Mouse (Mus musculus): ENCODE results near the gene Iqcf3. TPM values are rescaled to one million over a fixed set of nuclear protein-coding genes. Genes with fewer than 3 reads are reported as not detected.
"Not testable (repeated sequence)": the region's sequence is repeated elsewhere in the genome, so short reads cannot be mapped to it uniquely, and the experiment has no call there.

Gene Iqcf3
- polyA plus RNA-seq (2012; rRNA removed) = not detected in 2 replicates

DNA sequence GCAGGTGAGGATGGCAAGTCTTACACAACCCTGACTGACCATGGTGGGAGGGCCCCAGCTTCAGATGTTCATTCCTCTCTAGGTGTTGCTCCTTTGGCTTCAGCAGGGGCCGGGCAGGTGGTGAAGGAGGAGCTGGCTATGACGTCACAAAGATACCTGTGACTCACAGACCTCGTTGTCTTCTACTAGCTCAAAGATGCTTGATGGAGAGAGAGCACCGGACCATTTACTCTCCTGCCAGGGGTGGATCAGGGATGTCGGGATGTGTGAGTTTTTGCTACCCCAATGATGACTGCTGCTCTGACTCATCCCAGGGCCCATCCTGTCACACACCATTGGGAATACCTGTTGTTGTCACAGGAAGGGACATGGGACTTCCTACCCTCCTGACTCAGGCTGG, at the start of gene Iqcf3:
Gene Iqcf3, minus strand, starts transcription at position 101 of the 400 bp plus-strand sequence.
- no peak for DNase-seq (ENCODE audit: low read depth in 1 of 2, low spot score in 2 of 2)
- Histone ChIP-seq H3K4me1 (ENCODE audit: control insufficient read depth, insufficient read depth, insufficient read length) (no peaks in the 10 kb centered on the region), H3K27ac (ENCODE audit: insufficient read depth, low read length) (no peak within 1 kb of the TSS), H3K4me3 (ENCODE audit: extremely low read depth, insufficient read depth, insufficient read length) (no peak within 1 kb of the TSS), H3K27me3 (ENCODE audit: control insufficient read depth, insufficient read depth, low read length) (no peaks in the 10 kb centered on the region), H3K36me3 (ENCODE audit: control insufficient read depth, insufficient read depth, low read length) (no peaks in the 10 kb centered on the region)
- WGBS = 92% methylated on average over 5 of the region's 5 CpGs
- TF ChIP-seq POLR2A (IDR thresholded peaks at IDR 0.05; ENCODE audit: low read depth, low read length) = no peak
- TF ChIP-seq CTCF (IDR thresholded peaks at IDR 0.05; ENCODE audit: extremely low read depth, insufficient read depth, insufficient read length, insufficient replicate concordance) = no peak

DNA sequence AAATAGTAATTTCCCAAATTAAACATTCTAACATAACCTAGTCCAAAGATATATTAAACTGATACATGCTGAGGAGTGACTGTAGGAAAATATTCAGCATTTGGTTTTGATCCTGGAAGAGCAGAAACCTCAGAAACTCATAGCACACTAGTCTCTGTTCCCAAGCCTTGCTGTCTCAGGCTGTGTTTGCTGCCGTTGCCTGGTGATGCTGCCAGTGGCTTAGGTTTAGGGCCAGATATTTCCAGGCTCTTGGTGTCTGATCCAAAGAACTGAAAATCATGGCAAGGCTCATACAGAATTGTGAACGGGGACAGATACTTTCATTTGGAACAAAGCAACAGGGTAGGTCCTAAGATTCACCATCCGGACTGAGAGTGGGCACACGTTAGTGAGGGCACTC, 49.3 kb upstream of the Iqcf3 start:
- Histone ChIP-seq H3K36me3 (ENCODE audit: control insufficient read depth, insufficient read depth, low read length) (no peaks in the 10 kb centered on the region), H3K27ac (ENCODE audit: insufficient read depth, low read length) (no peak overlapping the region), H3K27me3 (ENCODE audit: control insufficient read depth, insufficient read depth, low read length) (no peaks in the 10 kb centered on the region), H3K4me3 (ENCODE audit: extremely low read depth, insufficient read depth, insufficient read length) (no peak overlapping the region), H3K4me1 (ENCODE audit: control insufficient read depth, insufficient read depth, insufficient read length) (no peaks in the 10 kb centered on the region)
- no peak for TF ChIP-seq POLR2A (IDR thresholded peaks at IDR 0.05; ENCODE audit: low read depth, low read length)
- no peak for TF ChIP-seq CTCF (IDR thresholded peaks at IDR 0.05; ENCODE audit: extremely low read depth, insufficient read depth, insufficient read length, insufficient replicate concordance)
- WGBS = 86% methylated on average over 4 of the region's 4 CpGs
- no peak for DNase-seq (ENCODE audit: low read depth in 1 of 2, low spot score in 2 of 2)

DNA sequence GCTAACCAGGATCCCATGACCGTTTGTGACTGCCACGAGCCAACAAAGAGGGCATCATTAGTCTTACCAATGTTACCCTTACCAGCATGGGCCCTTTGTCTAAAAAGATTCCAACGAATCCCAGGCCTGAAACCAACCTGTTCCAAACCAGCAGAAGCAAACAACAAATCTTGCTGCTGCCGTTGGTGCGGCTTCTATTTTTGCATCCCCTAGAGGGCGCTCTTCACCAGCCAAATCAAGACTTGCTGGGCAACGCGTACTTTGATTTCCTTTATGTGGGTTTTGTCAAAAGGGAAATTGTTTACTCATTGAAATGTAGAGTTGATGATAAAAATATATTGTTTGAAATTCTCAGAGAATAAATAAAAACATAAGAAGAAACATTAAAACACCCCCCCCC, 39.1 kb upstream of the Iqcf3 start:
- H3K4me3 ChIP-seq (ENCODE audit: extremely low read depth, insufficient read depth, insufficient read length) = no peak overlapping the region
- no peak overlapping the region for H3K27ac ChIP-seq (ENCODE audit: insufficient read depth, low read length)
- H3K27me3 ChIP-seq (ENCODE audit: control insufficient read depth, insufficient read depth, low read length) = no peaks in the 10 kb centered on the region
- TF ChIP-seq POLR2A (IDR thresholded peaks at IDR 0.05; ENCODE audit: low read depth, low read length) (no peak), CTCF (IDR thresholded peaks at IDR 0.05; ENCODE audit: extremely low read depth, insufficient read depth, insufficient read length, insufficient replicate concordance) (peak; percentile 49; the same call in 1 of the 2 replicates)
- peak in 1 of 2 experiments; percentile 16 for DNase-seq (ENCODE audit: low read depth in 1 of 2, low spot score in 2 of 2)
- no peaks in the 10 kb centered on the region for H3K4me1 ChIP-seq (ENCODE audit: control insufficient read depth, insufficient read depth, insufficient read length)
- no peaks in the 10 kb centered on the region for H3K36me3 ChIP-seq (ENCODE audit: control insufficient read depth, insufficient read depth, low read length)
- 27% methylated on average over 8 of the region's 8 CpGs for WGBS

DNA sequence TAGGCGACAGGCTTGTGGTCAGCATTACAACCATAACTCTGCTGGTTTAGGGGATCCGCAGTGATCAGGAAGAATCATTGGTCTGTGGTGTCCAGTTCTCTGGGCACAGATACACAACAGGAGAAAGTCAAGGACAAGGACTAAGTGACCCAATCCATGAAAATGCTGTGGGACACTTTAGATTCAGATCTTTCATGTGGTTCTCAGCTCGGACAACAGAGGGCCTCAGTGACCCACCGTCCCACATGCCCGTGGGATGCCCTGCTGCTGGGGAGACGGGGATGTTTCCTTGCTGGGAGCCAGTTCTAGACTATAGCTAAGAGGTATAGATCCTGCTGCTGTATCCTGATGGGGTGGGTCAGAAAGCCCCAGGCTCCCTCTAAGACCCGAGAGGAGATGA, 37.0 kb upstream of the Iqcf3 start:
- WGBS = 46% methylated on average over 7 of the region's 7 CpGs

DNA sequence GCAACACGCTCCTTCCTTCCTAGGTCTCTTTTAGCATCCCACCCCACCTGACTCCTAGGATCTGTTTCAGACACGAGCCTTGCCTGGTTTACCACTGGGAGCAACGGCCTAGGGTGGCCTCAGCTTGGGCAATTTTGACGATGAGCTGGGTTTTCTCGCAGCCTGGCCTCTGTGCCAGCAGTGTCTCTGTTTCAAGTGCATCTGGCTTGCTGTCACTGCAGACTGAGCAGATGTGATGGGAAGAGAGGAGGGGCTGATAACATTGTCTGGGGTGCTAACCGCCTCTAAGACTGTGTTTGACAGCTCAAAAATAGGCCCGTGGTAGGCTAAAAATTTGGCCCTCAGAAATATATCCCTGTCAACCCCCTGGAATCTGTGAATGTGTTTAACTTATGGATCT, 34.4 kb upstream of the Iqcf3 start:
- Histone ChIP-seq H3K27me3 (ENCODE audit: control insufficient read depth, insufficient read depth, low read length) (no peaks in the 10 kb centered on the region), H3K4me1 (ENCODE audit: control insufficient read depth, insufficient read depth, insufficient read length) (no peaks in the 10 kb centered on the region), H3K36me3 (ENCODE audit: control insufficient read depth, insufficient read depth, low read length) (no peaks in the 10 kb centered on the region), H3K27ac (ENCODE audit: insufficient read depth, low read length) (no peak overlapping the region), H3K4me3 (ENCODE audit: extremely low read depth, insufficient read depth, insufficient read length) (no peak overlapping the region)
- TF ChIP-seq CTCF (IDR thresholded peaks at IDR 0.05; ENCODE audit: extremely low read depth, insufficient read depth, insufficient read length, insufficient replicate concordance) = no peak
- TF ChIP-seq POLR2A (IDR thresholded peaks at IDR 0.05; ENCODE audit: low read depth, low read length) = no peak
- 78% methylated on average over 7 of the region's 7 CpGs for WGBS
- no peak for DNase-seq (ENCODE audit: low read depth in 1 of 2, low spot score in 2 of 2)

More for the DNA sequence above, 37.0 kb upstream of the Iqcf3 start:
- Histone ChIP-seq H3K27me3 (ENCODE audit: control insufficient read depth, insufficient read depth, low read length) (no peaks in the 10 kb centered on the region), H3K4me1 (ENCODE audit: control insufficient read depth, insufficient read depth, insufficient read length) (no peaks in the 10 kb centered on the region), H3K27ac (ENCODE audit: insufficient read depth, low read length) (no peak overlapping the region), H3K4me3 (ENCODE audit: extremely low read depth, insufficient read depth, insufficient read length) (no peak overlapping the region), H3K36me3 (ENCODE audit: control insufficient read depth, insufficient read depth, low read length) (no peaks in the 10 kb centered on the region)
- DNase-seq (ENCODE audit: low read depth in 1 of 2, low spot score in 2 of 2) = no peak
- no peak for TF ChIP-seq POLR2A (IDR thresholded peaks at IDR 0.05; ENCODE audit: low read depth, low read length)
- TF ChIP-seq CTCF (IDR thresholded peaks at IDR 0.05; ENCODE audit: extremely low read depth, insufficient read depth, insufficient read length, insufficient replicate concordance) = no peak

DNA sequence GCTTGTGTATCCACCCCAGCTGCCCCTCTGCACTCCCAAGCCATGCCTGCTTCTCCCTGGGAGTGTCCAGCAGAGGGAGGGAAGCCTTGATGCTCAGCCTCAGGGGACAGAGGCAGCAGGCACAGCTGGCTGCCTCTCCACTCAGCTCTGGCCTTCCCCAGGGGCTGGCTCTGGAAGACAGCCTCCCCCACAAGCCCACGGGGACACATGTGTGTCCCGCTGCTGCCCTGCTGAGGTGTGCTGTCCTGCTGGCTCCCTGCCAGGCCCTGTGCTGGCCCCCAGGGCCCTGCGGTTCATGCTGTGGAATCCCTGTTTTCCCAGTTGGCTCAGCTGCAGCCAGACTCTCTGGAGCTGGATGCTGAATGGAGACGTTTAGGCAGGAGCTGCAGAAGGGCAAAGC, 34.0 kb upstream of the Iqcf3 start:
- not testable (repeated sequence) for H3K36me3 ChIP-seq (ENCODE audit: control insufficient read depth, insufficient read depth, low read length); H3K4me1 ChIP-seq (ENCODE audit: control insufficient read depth, insufficient read depth, insufficient read length); DNase-seq (ENCODE audit: low read depth in 1 of 2, low spot score in 2 of 2); H3K4me3 ChIP-seq (ENCODE audit: extremely low read depth, insufficient read depth, insufficient read length); H3K27ac ChIP-seq (ENCODE audit: insufficient read depth, low read length); H3K27me3 ChIP-seq (ENCODE audit: control insufficient read depth, insufficient read depth, low read length)
- 35% methylated on average over 4 of the region's 4 CpGs for WGBS

DNA sequence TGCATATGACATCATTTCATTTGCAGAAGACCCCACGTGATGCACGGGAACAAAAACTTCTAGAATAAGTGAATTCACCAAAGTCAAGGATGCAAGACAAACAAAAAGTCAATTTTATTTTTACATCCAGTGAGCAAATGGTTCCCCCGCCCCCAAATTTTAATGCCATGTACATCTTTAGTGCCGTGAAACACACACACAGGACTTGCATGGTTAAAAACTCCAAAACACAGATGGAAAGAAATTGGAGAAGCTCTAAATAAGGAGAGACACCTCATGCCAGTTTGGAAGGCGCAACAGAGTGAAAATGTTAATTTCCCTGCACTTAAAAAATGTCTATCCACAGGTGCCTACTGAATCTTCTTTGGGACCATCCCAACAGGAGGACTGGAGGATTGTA, 30.7 kb upstream of the Iqcf3 start:
- 88% methylated on average over 5 of the region's 5 CpGs for WGBS
- no peaks in the 10 kb centered on the region for H3K27me3 ChIP-seq (ENCODE audit: control insufficient read depth, insufficient read depth, low read length)
- TF ChIP-seq POLR2A (IDR thresholded peaks at IDR 0.05; ENCODE audit: low read depth, low read length) (no peak), CTCF (IDR thresholded peaks at IDR 0.05; ENCODE audit: extremely low read depth, insufficient read depth, insufficient read length, insufficient replicate concordance) (no peak)
- H3K36me3 ChIP-seq (ENCODE audit: control insufficient read depth, insufficient read depth, low read length) = no peaks in the 10 kb centered on the region
- no peak overlapping the region for H3K4me3 ChIP-seq (ENCODE audit: extremely low read depth, insufficient read depth, insufficient read length)
- no peak for DNase-seq (ENCODE audit: low read depth in 1 of 2, low spot score in 2 of 2)
- no peak overlapping the region for H3K27ac ChIP-seq (ENCODE audit: insufficient read depth, low read length)
- H3K4me1 ChIP-seq (ENCODE audit: control insufficient read depth, insufficient read depth, insufficient read length) = no peaks in the 10 kb centered on the region
